Mouse (Mus musculus) left cerebral cortex, postnatal 10 days (tissue): ENCODE measurements around the gene Map7d2. TPM values are rescaled to one million over a fixed set of nuclear protein-coding genes. Genes with fewer than 3 reads are reported as not detected.
"Not testable (repeated sequence)": the region's sequence is repeated elsewhere in the genome, so short reads cannot be mapped to it uniquely, and the experiment has no call there.

Source experiments
- DNase-seq, 2 experiments: peaks; one replicate each; pipeline ENCODE4 v3.0.0; 2021 to 2022; ENCODE audit warnings: low spot score in 2 of 2, mixed read lengths in 1 of 2; ENCODE audit errors: extremely low spot score in 1 of 2
- intact Hi-C: fragments of 180-260 bp; cut with DNase I; formaldehyde crosslinking; loops from one replicate; pipeline ENCODE4 v1.15.1; 2025
- total RNA-seq, 2 experiments: library from RNA; stranded (reverse); gene quantifications; 2 replicates each; pipeline ENCODE4 v1.2.3; 2021

Map7d2 gene
- total RNA-seq = 10 to 100 TPM; 69.2 to 78.0 TPM

DNA sequence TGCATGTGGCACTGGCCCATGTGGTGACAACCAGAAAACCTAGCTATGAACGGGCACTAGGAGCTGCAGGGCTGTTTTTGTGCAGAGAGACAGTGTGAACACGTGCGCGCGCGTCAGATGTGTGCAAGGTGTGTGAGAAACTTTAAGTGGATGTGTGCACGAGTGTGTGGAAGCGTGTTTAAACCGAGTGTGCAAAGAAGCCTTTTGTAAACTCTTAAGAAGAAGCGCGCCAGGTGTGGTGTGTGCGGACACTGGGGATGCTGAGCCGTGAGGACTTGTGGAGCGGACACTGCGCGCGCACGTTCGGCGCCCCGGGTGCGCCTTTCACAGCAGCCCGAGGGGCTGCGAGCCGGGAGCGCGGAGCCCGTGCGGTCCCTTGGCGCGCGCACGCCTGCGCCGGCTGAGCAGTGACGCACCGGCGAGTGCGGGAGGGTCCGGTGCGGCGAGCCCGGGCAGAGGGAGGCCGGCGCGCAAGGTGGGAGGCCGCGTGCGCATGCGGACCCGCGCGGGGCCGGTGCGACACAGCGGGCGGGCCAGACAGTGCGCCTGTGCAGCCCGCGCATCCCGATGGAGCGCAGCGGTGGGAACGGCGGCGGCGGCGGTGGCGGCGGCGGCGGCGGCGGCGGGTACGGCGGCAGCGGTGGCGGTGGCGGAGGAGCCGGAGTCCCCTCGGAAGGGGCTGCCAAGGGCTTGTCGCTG, at the start of gene Map7d2:
Map7d2 (plus strand) TSS at position 443 of the 699 bp plus-strand sequence.
- intact Hi-C loops = no loop called here

DNA sequence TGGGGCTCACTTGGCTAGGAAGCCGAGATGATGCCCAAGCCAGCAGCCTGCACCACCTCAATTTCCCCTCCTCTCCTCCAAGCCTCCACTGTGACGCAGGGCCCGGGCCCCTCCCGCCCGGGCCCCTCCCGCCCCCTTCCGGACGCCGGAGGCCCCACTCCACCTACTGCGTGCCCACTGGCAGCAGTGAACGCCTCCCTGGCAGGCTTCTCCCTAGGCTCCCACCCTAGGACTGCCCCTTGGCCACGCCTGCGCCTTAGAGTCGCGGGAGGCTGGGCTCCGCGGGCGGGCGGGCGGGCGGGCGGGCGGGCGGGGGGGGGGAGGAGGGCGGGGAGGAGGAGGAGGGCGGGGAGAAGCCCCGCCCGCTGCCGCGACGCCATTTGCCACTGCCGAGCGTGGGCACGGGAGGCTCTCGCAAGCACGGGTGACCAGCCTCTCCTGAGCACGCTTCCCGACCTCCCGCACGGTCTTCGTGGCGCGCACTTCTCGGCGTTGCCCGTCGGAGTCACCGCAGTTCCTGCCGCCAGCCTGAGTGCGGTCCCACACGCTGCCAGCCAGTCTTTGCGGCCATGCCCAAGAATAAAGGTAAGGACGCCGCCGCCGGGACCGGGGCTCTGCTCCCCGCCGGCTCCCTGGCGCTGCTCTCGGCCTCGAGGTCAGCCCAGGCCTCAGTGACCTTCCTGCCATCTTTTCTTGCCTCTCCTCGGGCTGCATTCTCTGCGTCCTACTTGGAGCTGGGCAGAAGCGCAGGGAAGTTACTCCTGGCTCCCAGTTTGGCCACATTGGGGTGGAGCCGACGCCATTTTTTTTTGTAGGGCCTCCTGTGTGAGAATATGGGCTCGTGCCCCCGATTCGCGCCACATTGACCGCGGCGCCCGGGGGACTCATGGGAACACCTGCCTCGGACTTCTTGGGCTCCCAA, 42.3 kb upstream of the Map7d2 start, which contains the start of gene Eif1ax:
Eif1ax (plus strand) TSS at position 348 of the 922 bp plus-strand sequence.
- intact Hi-C loops = no loop called here
- DNase-seq = peak; percentile 29 to 84

More for the DNA sequence above, at the start of gene Map7d2:
- peak; percentile 16 to 62 for DNase-seq

DNA sequence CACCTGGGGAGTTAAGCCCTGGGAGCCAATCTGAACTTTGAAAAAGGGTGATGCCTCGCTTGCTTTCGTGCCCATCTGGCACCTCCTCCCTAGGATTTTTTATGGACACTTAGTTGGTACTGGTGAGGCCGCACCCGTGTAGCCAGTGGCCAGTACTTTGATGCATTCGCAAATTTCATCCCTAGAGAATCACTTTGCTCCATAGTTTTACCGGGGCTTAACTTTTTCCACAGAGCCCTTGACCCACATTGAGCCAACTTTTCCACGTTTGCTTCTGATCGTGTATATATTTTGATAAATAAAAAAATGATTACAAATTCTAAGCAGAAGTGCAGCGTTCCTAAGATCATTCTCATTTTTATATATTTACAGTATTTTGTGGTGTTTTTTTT, 41.6 kb upstream of the Map7d2 start:
- no peak for DNase-seq
- intact Hi-C loops = no loop called here

DNA sequence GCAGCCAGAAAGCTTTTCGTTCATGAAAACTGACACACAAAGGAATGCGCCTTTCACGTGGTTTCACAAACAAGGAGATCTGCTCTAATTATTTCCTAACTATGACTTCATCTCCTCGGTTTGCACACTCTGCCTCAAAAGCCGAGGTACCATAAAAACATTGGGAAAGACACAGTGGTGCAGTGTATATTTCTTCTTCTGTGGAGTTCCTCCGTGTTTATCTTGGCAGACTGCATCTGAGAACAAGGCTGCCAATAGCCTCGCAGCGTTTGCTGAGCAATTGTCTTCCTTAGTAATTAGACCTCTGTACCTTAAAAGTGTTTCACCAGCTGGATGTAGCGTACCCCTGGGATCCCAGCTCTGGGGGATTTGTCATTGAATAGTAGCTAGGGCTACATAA, 27.3 kb upstream of the Map7d2 start:
- no peak for DNase-seq
- intact Hi-C loops = no loop called here

DNA sequence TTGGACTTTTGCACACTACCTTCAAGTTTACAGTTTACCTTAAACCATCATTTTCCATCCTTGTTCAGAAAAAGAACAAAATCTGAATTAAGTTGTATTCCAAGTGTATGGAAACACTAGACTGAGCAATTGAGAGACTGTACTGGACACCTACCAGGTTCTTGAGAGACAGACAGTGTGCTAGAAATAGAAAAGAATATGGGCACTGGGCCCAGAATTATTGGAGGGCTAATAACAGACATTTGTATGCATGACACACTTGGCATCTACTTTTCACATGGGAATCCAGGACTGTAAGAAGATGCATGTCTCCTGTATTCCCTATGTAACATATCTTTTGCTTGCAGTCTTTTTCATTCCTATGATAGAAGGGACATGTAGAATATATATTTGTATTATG, 25.4 kb upstream of the Map7d2 start:
- no peak for DNase-seq
- intact Hi-C loops = no loop called here

DNA sequence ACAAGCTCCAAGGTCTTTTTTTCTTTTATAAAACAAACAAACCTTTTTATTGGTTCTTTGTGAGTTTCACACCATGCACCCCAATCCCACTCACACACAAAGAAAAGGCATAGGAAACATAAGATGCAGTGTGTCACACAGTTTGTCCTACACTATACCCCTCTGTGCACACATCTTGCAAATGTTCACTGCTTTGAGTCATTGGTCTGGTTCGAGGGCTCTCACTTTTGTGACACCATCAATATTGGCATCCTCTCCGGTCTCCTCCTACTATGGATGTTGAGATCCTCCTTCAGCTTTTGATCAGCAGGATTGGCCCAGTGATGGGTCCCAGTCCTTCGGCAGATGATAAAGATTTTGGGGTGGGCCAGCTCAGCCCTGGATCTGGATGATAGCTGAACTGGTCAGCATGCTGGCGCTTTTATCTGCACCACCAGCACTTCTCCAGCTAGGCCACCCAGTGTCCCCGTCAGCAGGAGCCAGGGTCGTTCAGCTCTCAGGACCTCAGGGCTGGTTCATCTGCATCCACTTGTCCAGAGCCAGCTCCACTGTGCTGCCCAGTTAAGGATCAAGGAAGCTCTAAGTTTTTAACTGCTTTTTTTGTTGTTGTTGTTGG, 23.9 kb upstream of the Map7d2 start:
- DNase-seq = no peak
- intact Hi-C loops = no loop called here

DNA sequence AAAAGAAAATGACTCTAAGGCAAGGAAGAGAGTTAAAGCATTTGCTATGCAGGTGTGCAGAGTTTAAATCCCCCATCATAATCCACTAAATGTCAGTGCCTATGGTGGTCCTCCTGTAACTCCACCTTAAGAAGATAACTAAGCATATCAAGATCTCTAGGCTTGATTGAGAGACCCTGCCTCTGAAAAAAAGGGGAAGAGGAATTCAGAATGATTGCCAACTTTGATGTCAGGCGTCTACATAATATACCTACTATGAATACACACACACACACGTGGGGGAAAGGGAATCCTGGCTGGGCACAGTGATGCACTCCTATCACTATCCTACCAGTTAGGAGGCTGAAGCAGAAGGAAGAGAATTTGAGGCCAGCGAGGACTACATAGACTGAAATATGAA, 23.1 kb upstream of the Map7d2 start:
- DNase-seq = no peak
- intact Hi-C loops = no loop called here

DNA sequence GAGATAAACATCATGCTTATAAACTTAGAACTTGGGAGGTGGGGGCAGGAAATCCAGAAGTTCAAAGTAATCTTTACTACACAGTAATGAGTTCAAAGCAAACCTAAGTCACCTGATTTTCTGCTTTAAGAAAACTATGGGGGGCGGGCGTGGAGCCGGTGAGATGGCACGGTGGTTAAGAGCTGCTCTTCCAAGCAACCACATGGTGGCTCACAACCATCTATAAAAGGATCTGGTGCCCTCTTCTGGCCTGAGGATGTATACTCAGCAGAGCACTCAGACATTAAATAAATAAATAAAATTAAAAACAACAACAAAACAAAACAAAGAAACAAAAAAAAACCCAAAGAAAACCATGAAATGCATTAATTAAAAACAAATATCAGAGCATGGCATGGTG, 5.1 kb upstream of the Map7d2 start:
- intact Hi-C loops = no loop called here
- DNase-seq = peak in 1 of 2 experiments; percentile 30

DNA sequence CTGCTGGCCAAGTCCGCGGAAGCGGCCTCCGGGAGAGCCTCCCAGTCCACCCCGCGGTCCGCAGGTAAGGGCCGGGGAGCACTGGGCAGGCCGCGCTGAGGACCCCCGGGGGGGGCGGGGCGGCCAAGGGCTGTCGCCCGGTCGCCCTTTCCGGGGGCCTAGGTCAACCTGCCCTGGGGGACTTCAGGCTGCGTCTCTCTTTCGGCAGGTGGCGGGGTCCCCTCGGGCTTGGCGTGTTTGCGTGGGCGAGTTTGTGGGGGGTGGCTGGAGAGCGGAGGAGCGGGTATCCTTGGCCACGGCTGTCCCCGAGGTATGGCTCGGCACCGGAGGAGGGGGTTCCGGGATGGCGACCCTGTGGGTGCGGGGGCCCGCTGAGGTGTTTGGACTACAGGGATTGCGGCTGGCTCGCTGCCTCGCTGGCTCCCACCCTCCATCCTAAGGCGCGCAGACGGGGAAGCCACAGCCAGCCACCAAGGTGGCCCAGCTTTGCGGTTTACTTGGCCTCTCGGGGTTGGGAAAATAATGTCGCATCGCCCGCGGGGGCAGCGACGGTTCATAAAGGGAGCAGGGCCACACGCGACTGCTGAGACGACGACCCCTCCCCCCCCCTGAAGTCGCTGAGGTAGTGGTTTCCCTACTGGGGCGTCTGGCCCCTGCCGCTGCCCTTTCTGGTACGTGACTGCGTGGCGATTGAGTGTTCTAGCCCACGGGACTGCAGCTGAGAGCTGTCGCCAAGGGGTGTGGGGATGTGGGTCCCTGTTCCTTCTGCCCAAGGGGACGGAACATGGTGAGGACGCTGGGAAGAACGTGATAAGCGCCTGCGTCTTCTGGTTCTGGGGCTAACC, 679 bp downstream of the Map7d2 start:
- DNase-seq = peak in 1 of 2 experiments; percentile 40

DNA sequence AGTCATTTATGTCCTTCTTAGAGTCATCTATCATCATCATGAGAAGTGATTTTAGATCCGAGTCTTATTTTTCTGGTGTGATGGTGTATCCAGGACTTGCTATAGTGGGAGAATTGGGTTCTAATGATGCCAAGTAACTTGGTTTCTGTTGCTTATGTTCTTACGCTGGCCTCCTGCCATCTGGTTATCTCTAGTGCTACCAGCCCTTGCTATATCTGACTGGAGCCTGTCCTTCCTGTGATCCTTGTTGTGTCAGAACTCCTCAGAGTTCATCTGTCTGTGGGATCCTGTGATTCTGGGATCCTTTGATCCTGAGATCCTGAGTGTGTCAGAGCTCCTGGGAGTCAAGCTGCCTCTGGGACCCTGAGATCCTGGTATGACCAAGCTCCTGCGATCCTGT, 16.1 kb downstream of the Map7d2 start:
- DNase-seq, intact Hi-C loops: not testable (repeated sequence)

More for the DNA sequence above, 679 bp downstream of the Map7d2 start:
- intact Hi-C loops = no loop called here

DNA sequence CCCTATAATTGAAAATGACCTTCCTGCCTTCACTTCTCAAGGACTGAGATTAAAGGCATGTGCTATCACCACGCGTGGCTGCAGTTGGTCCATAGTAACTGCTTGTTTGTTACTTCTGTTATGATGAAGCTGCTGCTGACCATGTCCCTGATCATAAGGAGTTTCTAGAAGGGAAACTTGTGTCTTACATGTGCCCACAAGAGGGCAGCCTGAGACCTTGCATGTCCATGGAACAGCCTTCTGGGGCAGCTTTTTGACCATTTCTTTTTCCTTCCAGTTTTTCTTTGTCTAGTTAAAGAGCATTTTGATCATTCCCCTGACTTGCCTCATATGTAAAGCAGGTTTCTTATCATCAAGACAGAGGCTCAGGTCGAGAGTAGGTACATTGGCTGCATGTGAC, 27.8 kb downstream of the Map7d2 start:
- intact Hi-C loops = no loop called here
- DNase-seq = peak in 1 of 2 experiments; percentile 30

DNA sequence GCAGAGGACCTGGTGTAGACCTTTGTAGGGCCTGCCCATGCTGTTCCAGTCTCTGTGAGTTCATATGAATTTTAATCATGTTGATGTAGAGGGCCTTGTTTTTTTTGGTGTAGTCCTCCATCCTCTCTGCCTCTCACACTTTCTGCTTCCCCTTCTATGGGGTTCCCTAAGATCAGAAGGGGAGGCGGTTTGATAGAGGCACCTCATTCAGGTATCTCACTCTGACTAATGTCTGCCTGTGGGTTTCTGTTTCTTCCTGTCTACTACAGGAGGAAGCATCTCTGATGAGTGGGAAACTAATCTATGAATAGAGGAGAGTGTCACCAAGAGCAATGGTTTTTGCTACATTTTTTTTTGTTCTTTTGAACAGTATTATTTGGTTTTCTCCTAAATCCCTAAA, 32.8 kb downstream of the Map7d2 start:
- intact Hi-C loops = no loop called here
- DNase-seq = no peak

DNA sequence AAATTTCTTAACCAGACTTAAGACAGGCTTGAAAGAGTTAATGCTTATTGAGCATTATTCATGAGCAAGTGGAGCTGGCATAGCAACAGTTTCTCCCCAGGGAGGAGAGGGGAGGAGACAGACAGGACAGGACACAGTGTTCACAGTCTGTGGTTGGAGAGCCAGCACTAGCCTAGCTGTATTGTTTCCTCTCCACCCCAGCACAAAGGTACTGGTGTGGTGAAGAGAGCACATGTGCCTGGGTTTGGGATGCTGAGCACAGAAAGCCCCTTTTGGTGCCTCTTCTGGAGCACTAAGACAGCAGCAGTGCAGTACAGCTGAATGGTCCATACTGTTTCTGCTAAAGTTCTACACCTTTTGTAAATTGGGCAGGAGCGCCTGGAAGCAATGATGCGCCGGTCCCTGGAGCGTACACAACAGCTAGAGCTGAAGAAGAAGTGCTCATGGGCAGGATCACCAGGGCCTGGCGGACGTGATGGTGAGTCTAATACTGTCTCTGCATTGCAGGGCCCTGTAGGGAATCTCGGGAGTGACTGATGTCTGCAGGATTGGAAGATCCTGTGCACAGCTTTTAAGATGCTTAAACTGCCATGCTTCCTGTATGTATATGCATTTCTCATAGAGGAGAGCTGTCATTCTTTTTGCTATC, 44.8 kb downstream of the Map7d2 start:
- DNase-seq = peak in 1 of 2 experiments; percentile 14
- intact Hi-C loops = no loop called here

DNA sequence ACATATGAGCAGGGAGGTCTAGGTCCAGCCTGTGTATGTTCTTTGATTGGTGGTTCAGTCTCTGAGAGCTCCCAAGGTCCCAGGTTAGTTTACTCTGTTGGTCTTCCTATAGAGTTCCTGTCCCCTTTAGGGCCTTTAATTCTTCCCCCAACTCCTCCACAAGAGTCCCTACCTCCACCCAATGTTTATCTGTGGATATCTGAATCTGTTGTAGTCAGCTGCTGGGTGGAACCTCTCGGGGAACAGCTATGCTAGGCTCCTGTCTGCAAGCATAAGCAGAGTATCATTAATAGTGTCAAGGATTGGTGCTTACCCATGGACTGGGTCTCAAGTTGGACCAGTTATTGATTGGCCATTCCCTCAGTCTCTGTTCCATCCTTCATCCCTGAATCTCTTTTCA, 60.4 kb downstream of the Map7d2 start:
- no peak for DNase-seq
- intact Hi-C loops = no loop called here

DNA sequence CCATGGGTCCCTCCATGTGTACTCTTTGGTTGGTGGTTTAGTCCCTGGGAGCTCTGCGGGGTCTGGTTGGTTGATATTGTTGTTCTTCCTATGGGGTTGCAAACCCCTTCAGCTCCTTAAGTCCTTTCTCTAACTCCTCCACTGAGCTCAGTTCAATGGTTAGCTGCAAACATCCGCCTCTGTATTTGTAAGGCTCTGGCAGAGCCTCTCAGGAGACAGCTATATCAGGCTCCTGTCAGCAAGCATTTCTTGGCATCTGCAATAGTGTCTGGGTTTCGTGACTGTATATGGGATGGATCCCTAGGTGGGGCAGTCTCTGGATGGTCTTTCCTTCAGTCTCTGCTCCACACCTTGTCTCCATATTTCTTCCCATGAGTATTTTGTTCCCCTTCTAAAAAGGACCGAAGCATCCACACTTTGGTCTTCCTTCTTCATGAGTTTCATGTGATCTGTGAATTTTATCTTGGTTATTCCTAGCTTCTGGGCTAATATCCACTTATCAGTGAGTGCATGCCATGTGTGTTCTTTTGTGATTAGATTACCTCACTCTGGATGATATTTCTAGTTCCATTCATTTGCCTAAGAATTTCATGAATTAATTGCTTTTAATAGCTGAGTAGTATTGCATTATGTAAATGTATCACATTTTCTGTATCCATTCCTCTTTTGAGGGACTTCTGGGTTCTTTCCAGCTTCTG, 64.0 kb downstream of the Map7d2 start:
- intact Hi-C loops, DNase-seq: not testable (repeated sequence)

DNA sequence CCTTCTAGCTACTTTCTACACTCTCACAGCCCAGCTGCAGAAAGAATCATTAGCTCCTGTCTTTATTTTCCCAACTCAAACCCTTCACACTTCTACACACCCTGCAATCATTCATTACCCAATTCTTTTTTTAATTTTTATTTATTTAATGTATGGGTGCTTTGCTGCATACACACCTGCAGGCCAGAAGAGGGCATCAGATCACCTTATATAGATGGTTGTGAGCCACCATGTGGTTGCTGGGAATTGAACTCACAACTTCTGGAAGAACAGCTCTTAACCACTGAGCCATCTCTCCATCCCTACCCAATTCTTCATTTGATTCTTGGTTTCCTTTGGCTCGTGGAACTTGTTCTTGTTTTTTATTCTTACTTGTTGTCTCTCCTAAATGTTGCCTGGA, 69.9 kb downstream of the Map7d2 start:
- intact Hi-C loops = no loop called here
- no peak for DNase-seq

DNA sequence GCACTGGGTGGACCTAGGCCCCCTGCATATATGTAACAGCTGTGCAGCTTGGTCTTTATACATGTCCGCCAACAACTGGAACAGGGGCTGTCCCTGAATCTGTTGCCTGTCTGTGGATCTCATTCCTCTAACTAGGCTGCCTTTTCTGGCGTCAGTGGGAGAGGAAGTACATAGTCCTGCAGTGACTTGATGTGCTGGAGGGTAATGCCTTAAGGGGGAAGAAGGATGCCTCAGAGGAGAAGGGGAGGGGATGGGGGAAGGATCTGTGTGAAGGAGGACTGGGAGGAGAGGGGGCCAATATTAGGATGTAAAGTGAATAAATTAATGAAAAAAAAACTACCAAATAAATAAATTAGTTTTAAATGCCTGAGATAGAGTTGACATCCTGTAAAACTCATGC, 88.8 kb downstream of the Map7d2 start:
- no peak for DNase-seq
- intact Hi-C loops = no loop called here
